Mouse (Mus musculus) CH12.LX (cell line): ENCODE measurements at regions not wholly inside any gene's neighbourhood (a gene's known extent, or its start where the extent isn't known, plus 50 kb on each side); places are given as distances from the start of the nearest gene placed in this dataset.

ENCODE experiments used
- DNase-seq: peaks from one replicate; pipeline ENCODE4 v3.0.0-alpha.2; 2013; ENCODE audit errors: extremely low read depth
- H3K27ac ChIP-seq: 2 replicates; pipeline ENCODE4 v1.5.1; 2012; ENCODE audit warnings: low read depth, mild to moderate bottlenecking, control low read depth, moderate library complexity; ENCODE audit not compliant: insufficient read depth
- H3K27me3 ChIP-seq: replicated peaks from 2 replicates; pipeline ENCODE3; 2012; ENCODE audit warnings: inconsistent platforms
- H3K36me3 ChIP-seq, 2 experiments: replicated peaks in 1 of 2; 2 replicates each; pipeline versions ENCODE3 to v1.6.1; 2012; ENCODE audit warnings: inconsistent platforms in 1 of 2, low read length in 1 of 2, mild to moderate bottlenecking in 1 of 2, mixed read lengths in 1 of 2, moderate library complexity in 1 of 2; ENCODE audit not compliant: control insufficient read depth in 1 of 2, insufficient read depth in 1 of 2
- H3K4me1 ChIP-seq, 2 experiments: 2 replicates each; pipeline ENCODE4 v1.6.1; 2012; ENCODE audit warnings: inconsistent platforms in 1 of 2, moderate library complexity in 1 of 2; ENCODE audit not compliant: insufficient read depth in 2 of 2, control insufficient read depth in 1 of 2
- H3K4me2 ChIP-seq: 2 replicates; pipeline ENCODE4 v1.6.1; 2012; ENCODE audit warnings: low read depth, mild to moderate bottlenecking, control low read depth; ENCODE audit not compliant: poor library complexity, insufficient read depth, severe bottlenecking
- H3K4me3 ChIP-seq, 3 experiments: fragments of 150-350 bp in 1 of 3; sonication (generic) in 1 of 3; replicated peaks in 1 of 3; 2 replicates each; pipeline versions ENCODE3 to v1.5.1; 2011 to 2012; ENCODE audit warnings: low read depth in 2 of 3, low read length in 2 of 3, mild to moderate bottlenecking in 2 of 3, moderate library complexity in 2 of 3, control low read depth in 1 of 3, improper control_type of control experiment in 1 of 3, inconsistent platforms in 1 of 3, mixed read lengths in 1 of 3; ENCODE audit not compliant: poor library complexity in 1 of 3
- H3K79me2 ChIP-seq: replicated peaks from 2 replicates; pipeline ENCODE4 v1.6.1; 2012; ENCODE audit warnings: mild to moderate bottlenecking, moderate library complexity; ENCODE audit not compliant: control insufficient read depth, poor library complexity, insufficient read depth, severe bottlenecking; ENCODE audit errors: extremely low read depth
- H3K9ac ChIP-seq: 2 replicates; pipeline ENCODE4 v1.6.1; 2012; ENCODE audit warnings: low read depth, mild to moderate bottlenecking, control low read depth, moderate library complexity; ENCODE audit not compliant: insufficient read depth
- H3K9me3 ChIP-seq: replicated peaks from 2 replicates; pipeline ENCODE3; 2012; ENCODE audit warnings: low read length, inconsistent platforms, mixed read lengths
- ELF1 ChIP-seq: IDR thresholded peaks from 2 replicates; pipeline ENCODE4 v1.6.1; 2014; ENCODE audit warnings: low read depth, mild to moderate bottlenecking, inconsistent platforms, low read length, improper control_type of control experiment
- ETS1 ChIP-seq: conservative IDR thresholded peaks from 2 replicates; pipeline ENCODE4 v1.6.1; 2012; ENCODE audit warnings: low read depth, mild to moderate bottlenecking, inconsistent platforms, low read length, improper control_type of control experiment, moderate library complexity
- GABPA ChIP-seq: IDR thresholded peaks from 2 replicates; pipeline ENCODE4 v1.6.1; 2012; ENCODE audit warnings: low read depth, low read length, improper control_type of control experiment, inconsistent platforms; ENCODE audit not compliant: insufficient replicate concordance
- HCFC1 ChIP-seq: IDR thresholded peaks from 2 replicates; pipeline ENCODE4 v1.6.1; 2012; ENCODE audit warnings: low read depth, mild to moderate bottlenecking, inconsistent platforms, low read length, improper control_type of control experiment
- IRF4 ChIP-seq: IDR thresholded peaks from 2 replicates; pipeline ENCODE4 v1.6.1; 2014; ENCODE audit warnings: low read depth, mild to moderate bottlenecking, inconsistent platforms, low read length, improper control_type of control experiment
- MAX ChIP-seq: IDR thresholded peaks from 2 replicates; pipeline ENCODE4 v1.6.1; 2011; ENCODE audit warnings: low read length, improper control_type of control experiment
- MAZ ChIP-seq: IDR thresholded peaks from 2 replicates; pipeline ENCODE4 v1.6.1; 2012; ENCODE audit warnings: low read depth, mild to moderate bottlenecking, inconsistent platforms, low read length, improper control_type of control experiment, moderate library complexity
- MXI1 ChIP-seq: IDR thresholded peaks from 2 replicates; pipeline ENCODE4 v1.6.1; 2011; ENCODE audit warnings: mild to moderate bottlenecking, low read depth, low read length, improper control_type of control experiment
- NELFE ChIP-seq: IDR thresholded peaks from 2 replicates; pipeline ENCODE4 v1.6.1; 2011; ENCODE audit warnings: low read depth, low read length, improper control_type of control experiment
- NRF1 ChIP-seq: IDR thresholded peaks from 2 replicates; pipeline ENCODE4 v1.6.1; 2014; ENCODE audit warnings: low read depth, mild to moderate bottlenecking, inconsistent platforms, low read length, improper control_type of control experiment, moderate library complexity
- PAX5 ChIP-seq: IDR thresholded peaks from 2 replicates; pipeline ENCODE4 v1.6.1; 2012; ENCODE audit warnings: low read length, inconsistent platforms, mixed read lengths
- RCOR1 ChIP-seq: conservative IDR thresholded peaks from 2 replicates; pipeline ENCODE4 v1.6.1; 2012; ENCODE audit warnings: low read depth, mild to moderate bottlenecking, inconsistent platforms, low read length, improper control_type of control experiment
- SIN3A ChIP-seq: IDR thresholded peaks from 2 replicates; pipeline ENCODE4 v1.6.1; 2012; ENCODE audit warnings: low read length, improper control_type of control experiment, inconsistent platforms
- UBTF ChIP-seq: IDR thresholded peaks from 2 replicates; pipeline ENCODE4 v1.6.1; 2012; ENCODE audit warnings: low read depth, mild to moderate bottlenecking, inconsistent platforms, low read length, improper control_type of control experiment, moderate library complexity
- USF2 ChIP-seq: conservative IDR thresholded peaks from 2 replicates; pipeline ENCODE4 v1.6.1; 2011; ENCODE audit warnings: low read depth, low read length, improper control_type of control experiment
- dilution Hi-C: fragments of 300-500 bp; cut with MboI; formaldehyde crosslinking; loops from 2 replicates; pipeline ENCODE4 v1.14.3; 2020; ENCODE audit warnings: low sequenced_read_pairs; ENCODE audit not compliant: extremely low pct_unique_long_range_greater_than_20kb, extremely low pct_ligation_motif_present
- in situ Hi-C: fragments of 300-500 bp; cut with MboI; formaldehyde crosslinking; loops from 3 replicates; pipeline ENCODE4 v1.14.3; 2019; ENCODE audit warnings: low sequenced_read_pairs, low pct_ligation_motif_present, low pct_unique_long_range_greater_than_20kb, mixed read lengths

GRCm38 (mm10) chr1:194241111-194241510 lies 376.9 kb upstream of the Plxna2 start:
- Histone ChIP-seq H3K36me3 (no peaks in the 10 kb centered on the region), H3K79me2 (no peaks in the 10 kb centered on the region), H3K4me1 (no peaks in the 10 kb centered on the region), H3K9me3 (no peaks in the 10 kb centered on the region), H3K4me3 (no peak overlapping the region), H3K27me3 (no peaks in the 10 kb centered on the region), H3K9ac (no peak overlapping the region), H3K4me2 (no peak overlapping the region), H3K27ac (no peak overlapping the region)
- in situ Hi-C loops, result no loop called here
- no peak for DNase-seq
- dilution Hi-C loops, result no loop called here
- TF ChIP-seq PAX5 (no peak), USF2 (no peak), ELF1 (no peak)

- H3K9me3 ChIP-seq, result no peaks in the 10 kb centered on the region
- no peaks in the 10 kb centered on the region for H3K27me3 ChIP-seq
- no peak overlapping the region for H3K4me3 ChIP-seq
- no peak for TF ChIP-seq HCFC1
- TF ChIP-seq MAZ, result no peak
- TF ChIP-seq MAX, result no peak
- no peak for TF ChIP-seq GABPA
- no peak for TF ChIP-seq SIN3A
- TF ChIP-seq, all 38 proteins: peak for 0
- Histone ChIP-seq H3K9ac (no peak overlapping the region), H3K4me2 (no peak overlapping the region), H3K27ac (no peak overlapping the region), H3K36me3 (no peaks in the 10 kb centered on the region), H3K4me1 (no peaks in the 10 kb centered on the region), H3K79me2 (no peaks in the 10 kb centered on the region)
- no peak for DNase-seq
- dilution Hi-C loops, result no loop called here
- in situ Hi-C loops, result no loop called here
Observed at GRCm38 (mm10) chr1:194231206-194231605, 386.8 kb upstream of the Plxna2 start.

DNA sequence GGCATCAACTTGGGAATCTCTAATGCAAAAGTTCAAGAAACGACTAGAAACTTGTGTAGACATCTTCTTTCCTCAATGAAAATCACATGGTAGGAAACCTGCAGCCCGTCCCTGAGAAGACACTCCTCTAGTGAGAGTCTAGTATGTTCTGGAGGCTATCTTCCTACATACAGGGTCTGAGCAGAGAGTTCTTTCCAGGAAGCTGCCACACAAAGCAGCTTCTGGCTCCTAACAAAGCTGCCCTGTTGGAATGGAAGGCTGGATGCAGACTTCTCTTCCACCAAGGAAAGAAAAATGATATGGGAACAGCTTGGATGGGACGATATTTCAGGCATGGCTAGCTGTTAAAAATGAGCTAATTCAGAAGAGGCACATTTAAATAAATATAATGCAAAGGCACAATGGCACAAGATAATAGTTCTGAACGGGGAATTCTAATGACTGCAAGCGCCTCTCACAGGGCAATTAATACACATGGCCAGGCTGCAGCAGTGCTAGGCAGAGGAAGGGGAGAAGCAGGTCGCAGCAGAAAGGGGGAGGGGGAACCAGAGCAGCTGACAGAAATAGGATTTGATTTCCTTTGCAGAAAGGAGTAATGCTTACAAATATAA lies 391.4 kb upstream of the Plxna2 start:
- in situ Hi-C loops (no loop called here), dilution Hi-C loops (no loop called here)
- DNase-seq, result no peak
- H3K4me3 ChIP-seq, result no peak overlapping the region
- no peak for TF ChIP-seq UBTF
- no peak for TF ChIP-seq MAZ
- TF ChIP-seq IRF4, result no peak
- TF ChIP-seq MXI1, result no peak
- TF ChIP-seq ETS1, result no peak
- TF ChIP-seq NELFE, result no peak
- TF ChIP-seq NRF1, result no peak
- TF ChIP-seq RCOR1, result no peak
- no peaks in the 10 kb centered on the region for H3K79me2 ChIP-seq
- no peak overlapping the region for H3K27ac ChIP-seq
- no peaks in the 10 kb centered on the region for H3K9me3 ChIP-seq
- H3K4me1 ChIP-seq, result peaks cover 0 to 11% of the 10 kb centered on the region in 2 experiments; a peak in 1 of 4 replicates
- no peaks in the 10 kb centered on the region for H3K36me3 ChIP-seq
- no peak overlapping the region for H3K4me2 ChIP-seq
- no peak overlapping the region for H3K9ac ChIP-seq
- no peaks in the 10 kb centered on the region for H3K27me3 ChIP-seq
